Mouse (Mus musculus) liver, adult 2 months (tissue): ENCODE measurements around the gene Hs1bp3. TPM values are rescaled to one million over a fixed set of nuclear protein-coding genes. Genes with fewer than 3 reads are reported as not detected.

Experiments
- DNase-seq: peaks from one replicate; pipeline ENCODE4 v3.0.0-alpha.2; 2011; ENCODE audit warnings: low read depth, low spot score; ENCODE audit errors: extremely low read depth
- H3K27ac ChIP-seq: fragments of 200-500 bp; replicated peaks from 2 replicates; pipeline ENCODE4 v1.5.1; 2012; ENCODE audit warnings: low read depth, mild to moderate bottlenecking, control low read depth, inconsistent platforms, low read length; ENCODE audit not compliant: insufficient read depth
- H3K27me3 ChIP-seq: fragments of 200-500 bp; 2 replicates; pipeline ENCODE4 v1.6.1; 2012; ENCODE audit warnings: mild to moderate bottlenecking, moderate library complexity, low read length, inconsistent platforms; ENCODE audit not compliant: control insufficient read depth, insufficient read depth
- H3K36me3 ChIP-seq: fragments of 200-500 bp; 2 replicates; pipeline ENCODE4 v1.6.1; 2012; ENCODE audit warnings: low read length, inconsistent platforms; ENCODE audit not compliant: control insufficient read depth, insufficient read depth
- H3K4me1 ChIP-seq: fragments of 200-500 bp; 2 replicates; pipeline ENCODE4 v1.6.1; 2011; ENCODE audit warnings: low read length; ENCODE audit not compliant: control insufficient read depth, insufficient read depth
- H3K4me3 ChIP-seq: fragments of 200-500 bp; 2 replicates; pipeline ENCODE4 v1.5.1; 2011; ENCODE audit warnings: low read depth, mild to moderate bottlenecking, control low read depth, low read length, moderate library complexity; ENCODE audit not compliant: insufficient read depth
- H3K79me2 ChIP-seq: fragments of 200-500 bp; 2 replicates; pipeline ENCODE4 v1.6.1; 2012; ENCODE audit warnings: inconsistent platforms, mild to moderate bottlenecking, low read length, moderate library complexity; ENCODE audit not compliant: control insufficient read depth, insufficient read depth
- H3K9ac ChIP-seq: fragments of 200-500 bp; 2 replicates; pipeline ENCODE4 v1.6.1; 2012; ENCODE audit warnings: low read depth, mild to moderate bottlenecking, control low read depth, inconsistent platforms, low read length
- CTCF ChIP-seq: fragments of 200-500 bp; IDR thresholded peaks from 2 replicates; pipeline ENCODE4 v1.5.1; 2011; ENCODE audit warnings: low read depth, low read length, control low read depth
- POLR2A ChIP-seq: fragments of 200-500 bp; IDR thresholded peaks from 2 replicates; pipeline ENCODE4 v1.6.1; 2011; ENCODE audit warnings: low read length, control low read depth; ENCODE audit not compliant: insufficient read depth; ENCODE audit errors: extremely low read depth
- WGBS: fragments of 180-500 bp; shearing (Covaris S2); methylation state at CpG from one replicate; pipeline ENCODE4 v1.1.7; 2018; 5-methylcytosine and 5-hydroxymethylcytosine counted together
- polyA plus RNA-seq: library from polyadenylated mRNA; depleted of rRNA; stranded (reverse); fragments of >200 nt; gene quantifications from 2 replicates; pipeline ENCODE4 v1.2.3, GENCODE M21; 2012; rRNA removed
- total RNA-seq: library from RNA; depleted of rRNA; stranded (reverse); fragments of >200 nt; gene quantifications from 2 replicates; pipeline ENCODE4 v1.2.3, GENCODE M21; 2014; rRNA removed

Gene Hs1bp3
- total and polyA plus RNA-seq, 2 experiments = 3.0 to 16.6 TPM

- Histone ChIP-seq H3K36me3 (no peaks in the 10 kb centered on the region), H3K4me3 (no peak overlapping the region), H3K27me3 (no peaks in the 10 kb centered on the region), H3K79me2 (no peaks in the 10 kb centered on the region), H3K27ac (no peak overlapping the region), H3K9ac (no peak overlapping the region), H3K4me1 (no peaks in the 10 kb centered on the region)
- 93% methylated on average over 4 of the region's 4 CpGs for WGBS
- DNase-seq = no peak
- TF ChIP-seq CTCF (no peak), POLR2A (no peak)
These were observed 75.5 kb downstream of the Hs1bp3 start for GRCm38 (mm10) chr12:8388529-8389414.

- Histone ChIP-seq H3K36me3 (no peaks in the 10 kb centered on the region), H3K27ac (no peak overlapping the region), H3K27me3 (no peaks in the 10 kb centered on the region), H3K4me1 (peaks cover 8% of the 10 kb centered on the region), H3K9ac (no peak overlapping the region), H3K4me3 (no peak overlapping the region), H3K79me2 (no peaks in the 10 kb centered on the region)
- 43% methylated on average over 5 of the region's 5 CpGs for WGBS
- TF ChIP-seq CTCF (no peak), POLR2A (no peak)
- DNase-seq = peak; percentile 63
These were observed 80.0 kb downstream of the Hs1bp3 start for GRCm38 (mm10) chr12:8393226-8393625.

Other genes starting within 250 kb of the Hs1bp3 start
- 30.3 and 34.8 TPM in 2 replicates for gene Ldah, start 105.3 kb upstream of the Hs1bp3 start, total RNA-seq
- gene Ldah, start 105.3 kb upstream of the Hs1bp3 start, polyA plus RNA-seq = 22.5 and 30.5 TPM in 2 replicates
- not detected in 2 replicates for gene Gdf7, start 11.5 kb upstream of the Hs1bp3 start, total RNA-seq
- gene Gdf7, start 11.5 kb upstream of the Hs1bp3 start, polyA plus RNA-seq = not detected in 2 replicates
- gene Rhob, start 186.6 kb downstream of the Hs1bp3 start, total RNA-seq = 12.8 and 25.2 TPM in 2 replicates
- gene Rhob, start 186.6 kb downstream of the Hs1bp3 start, polyA plus RNA-seq = 24.9 and 31.0 TPM in 2 replicates